Mouse (Mus musculus) embryonic facial prominence, embryonic 11.5 days (tissue): ENCODE measurements around the gene Nup54. TPM values are rescaled to one million over a fixed set of nuclear protein-coding genes. Genes with fewer than 3 reads are reported as not detected.

Experiments
- ATAC-seq: fragments of 200-750 bp; cut with Nextera tagmentation; replicated peaks from 2 replicates; pipeline ENCODE4 v1.8.0; 2017; ENCODE audit warnings: low read depth; ENCODE audit not compliant: insufficient number of reproducible peaks, low FRiP score, low TSS enrichment
- DNase-seq: peaks from one replicate; pipeline ENCODE4 v3.0.0-alpha.2; 2015; ENCODE audit warnings: low spot score
- H3K27ac ChIP-seq: fragments of 300-500 bp; sonication (generic); replicated peaks from 2 replicates; pipeline ENCODE4 v1.5.1; 2014; ENCODE audit warnings: mild to moderate bottlenecking, low read depth, low read length, control low read depth
- H3K27me3 ChIP-seq: fragments of 300-500 bp; sonication (generic); 2 replicates; pipeline ENCODE4 v1.6.1; 2014; ENCODE audit warnings: mild to moderate bottlenecking, low read length, moderate library complexity, mixed read lengths; ENCODE audit not compliant: control insufficient read depth, insufficient read depth
- H3K36me3 ChIP-seq: fragments of 300-500 bp; sonication (generic); replicated peaks from 2 replicates; pipeline ENCODE4 v1.6.1; 2014; ENCODE audit warnings: low read depth, mild to moderate bottlenecking, low read length, moderate library complexity, mixed read lengths; ENCODE audit not compliant: control insufficient read depth, insufficient read depth
- H3K4me1 ChIP-seq: fragments of 300-500 bp; sonication (generic); 2 replicates; pipeline ENCODE4 v1.6.1; 2014; ENCODE audit warnings: low read length, mixed read lengths; ENCODE audit not compliant: control insufficient read depth, insufficient read depth
- H3K4me2 ChIP-seq: fragments of 300-500 bp; sonication (generic); 2 replicates; pipeline ENCODE4 v1.6.1; 2014; ENCODE audit warnings: low read depth, mild to moderate bottlenecking, control low read depth, low read length, moderate library complexity
- H3K4me3 ChIP-seq: fragments of 300-500 bp; sonication (generic); 2 replicates; pipeline ENCODE4 v1.5.1; 2014; ENCODE audit warnings: low read depth, low read length, control low read depth
- H3K9ac ChIP-seq: fragments of 300-500 bp; sonication (generic); replicated peaks from 2 replicates; pipeline ENCODE4 v1.6.1; 2014; ENCODE audit warnings: mild to moderate bottlenecking, control low read depth, low read length
- H3K9me3 ChIP-seq: fragments of 300-500 bp; sonication (generic); replicated peaks from 2 replicates; pipeline ENCODE4 v1.6.1; 2016; ENCODE audit warnings: mild to moderate bottlenecking, low read length, inconsistent platforms, mixed read lengths; ENCODE audit not compliant: control insufficient read depth
- whole genome bisulfite sequencing: fragments of 180-500 bp; shearing (Covaris S2); extraction: QIAGEN DNeasy Blood & Tissue Kit; methylation state at CpG from one replicate; pipeline ENCODE4 v1.1.7; 2014; 5-methylcytosine and 5-hydroxymethylcytosine counted together
- polyA plus RNA-seq: library from polyadenylated mRNA; unstranded; fragments of >200 nt; fragmentation: Nextera tagmentation; extraction: Ambion mirVana; gene quantifications from 2 replicates; pipeline ENCODE4 v1.2.1, GENCODE M21; 2014

Nup54 gene
- polyA plus RNA-seq, 1 experiment from 2014 or later: 75.7 TPM

GRCm38 (mm10) chr5:92383747-92384146, 51.3 kb downstream of the Nup54 start:
- ATAC-seq (no peak), DNase-seq (no peak)
- H3K4me3 ChIP-seq: no peak overlapping the region
- whole genome bisulfite sequencing: 48% methylated on average over 7 of the region's 7 CpGs
- no peak overlapping the region for H3K9ac ChIP-seq
- no peak overlapping the region for H3K27ac ChIP-seq
- no peak overlapping the region for H3K4me2 ChIP-seq
- no peaks in the 10 kb centered on the region for H3K9me3 ChIP-seq
- no peaks in the 10 kb centered on the region for H3K27me3 ChIP-seq
- H3K4me1 ChIP-seq: no peaks in the 10 kb centered on the region
- no peaks in the 10 kb centered on the region for H3K36me3 ChIP-seq

DNA sequence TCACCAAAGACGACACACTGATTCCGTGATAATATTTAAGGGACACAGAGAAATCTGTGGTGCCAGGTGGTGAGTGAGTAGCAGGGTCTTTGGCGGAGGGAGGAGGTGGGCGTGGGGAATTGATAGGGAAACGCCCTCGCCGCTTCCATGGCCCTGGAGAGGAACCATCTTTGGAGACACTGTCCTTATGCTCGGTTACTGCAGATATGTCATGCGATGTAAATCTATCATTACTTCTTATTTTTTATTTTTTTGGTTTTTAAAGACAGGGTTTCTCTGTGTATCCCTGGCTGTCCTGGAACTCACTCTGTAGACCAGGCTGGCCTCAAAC, 52.7 kb downstream of the Nup54 start:
- ATAC-seq: no peak

GRCm38 (mm10) chr5:92381550-92382348, 53.3 kb downstream of the Nup54 start:
- no peak for ATAC-seq
- peak; percentile 92 for DNase-seq
- H3K4me2 ChIP-seq: no peak overlapping the region
- H3K27me3 ChIP-seq: no peaks in the 10 kb centered on the region
- H3K36me3 ChIP-seq: no peaks in the 10 kb centered on the region
- H3K4me1 ChIP-seq: no peaks in the 10 kb centered on the region
- no peak overlapping the region for H3K27ac ChIP-seq
- no peak overlapping the region for H3K4me3 ChIP-seq
- WGBS: 33% methylated on average over 12 of the region's 12 CpGs
- H3K9me3 ChIP-seq: no peaks in the 10 kb centered on the region
- H3K9ac ChIP-seq: no peak overlapping the region

More for the DNA sequence above, 52.7 kb downstream of the Nup54 start:
- no peaks in the 10 kb centered on the region for H3K27me3 ChIP-seq
- no peak for DNase-seq
- no peak overlapping the region for H3K4me3 ChIP-seq
- H3K9ac ChIP-seq: no peak overlapping the region
- H3K4me2 ChIP-seq: no peak overlapping the region
- no peak overlapping the region for H3K27ac ChIP-seq
- H3K4me1 ChIP-seq: no peaks in the 10 kb centered on the region
- no peaks in the 10 kb centered on the region for H3K36me3 ChIP-seq
- 64% methylated on average over 9 of the region's 9 CpGs for WGBS
- H3K9me3 ChIP-seq: no peaks in the 10 kb centered on the region

DNA sequence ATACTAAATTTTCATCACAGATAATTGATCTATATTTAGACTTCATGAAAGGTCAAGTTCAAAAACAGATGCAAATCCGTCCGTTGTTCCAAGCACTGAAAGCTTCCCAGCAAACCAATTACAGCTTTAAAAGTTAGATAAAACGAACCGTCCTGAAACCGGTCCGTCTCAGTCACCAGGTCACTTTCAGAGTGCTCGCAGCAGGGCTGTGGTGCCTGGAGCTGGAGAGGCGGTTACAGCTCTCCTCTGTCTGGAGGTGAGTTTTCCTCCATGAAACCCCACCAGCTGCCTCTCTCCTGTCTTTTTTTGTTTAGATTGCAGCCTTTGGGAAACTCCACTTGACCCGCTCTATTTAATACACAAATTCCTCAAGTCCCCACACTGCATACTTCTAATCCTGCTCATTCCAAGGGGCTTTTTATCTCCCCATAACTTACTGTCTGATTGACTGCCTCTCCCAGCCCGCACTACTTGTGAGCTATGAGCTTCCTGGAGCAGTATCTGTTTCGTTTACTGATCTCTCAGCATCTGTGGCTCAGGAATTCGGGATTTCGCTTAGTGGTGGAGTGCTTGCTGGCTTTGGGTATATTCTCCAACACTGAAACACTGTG, 58.1 kb downstream of the Nup54 start:
- H3K4me2 ChIP-seq: no peak overlapping the region
- no peaks in the 10 kb centered on the region for H3K9me3 ChIP-seq
- H3K9ac ChIP-seq: no peak overlapping the region
- H3K4me1 ChIP-seq: no peaks in the 10 kb centered on the region
- DNase-seq (no peak), ATAC-seq (no peak)
- H3K36me3 ChIP-seq: no peaks in the 10 kb centered on the region
- H3K27me3 ChIP-seq: no peaks in the 10 kb centered on the region
- WGBS: 35% methylated on average over 13 of the region's 13 CpGs
- H3K27ac ChIP-seq: no peak overlapping the region
- H3K4me3 ChIP-seq: no peak overlapping the region

GRCm38 (mm10) chr5:92375368-92375767, 59.7 kb downstream of the Nup54 start:
- DNase-seq: no peak
- no peaks in the 10 kb centered on the region for H3K9me3 ChIP-seq
- H3K27me3 ChIP-seq: no peaks in the 10 kb centered on the region
- WGBS: 79% methylated on average over 17 of the region's 17 CpGs
- no peak overlapping the region for H3K4me2 ChIP-seq
- H3K36me3 ChIP-seq: no peaks in the 10 kb centered on the region
- no peak overlapping the region for H3K4me3 ChIP-seq
- H3K4me1 ChIP-seq: no peaks in the 10 kb centered on the region
- no peak overlapping the region for H3K9ac ChIP-seq
- ATAC-seq: no peak
- no peak overlapping the region for H3K27ac ChIP-seq

GRCm38 (mm10) chr5:92374721-92375142, 60.3 kb downstream of the Nup54 start:
- WGBS: 77% methylated on average over 6 of the region's 6 CpGs
- no peak for DNase-seq

DNA sequence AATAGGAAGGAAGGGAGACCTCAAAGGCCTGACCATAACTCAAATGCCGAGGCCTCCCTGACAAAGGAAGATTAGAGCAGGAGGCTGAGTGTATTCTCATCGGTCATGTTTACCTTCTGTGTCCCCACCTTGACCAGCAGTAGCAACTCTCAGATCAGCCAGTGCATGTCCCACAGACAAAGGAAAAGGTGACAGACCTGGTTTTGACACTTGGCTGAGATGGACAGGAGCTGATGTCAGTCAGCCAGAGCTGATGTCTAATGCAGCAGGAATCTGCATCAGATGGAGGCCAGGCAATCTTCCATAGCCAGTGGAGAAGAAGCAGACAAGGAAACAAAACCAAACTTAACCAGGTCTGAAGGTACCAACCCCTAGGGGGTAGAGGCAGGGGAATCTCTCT, 62.4 kb downstream of the Nup54 start:
- no peak for ATAC-seq
- no peaks in the 10 kb centered on the region for H3K27me3 ChIP-seq

More at GRCm38 (mm10) chr5:92374721-92375142, 60.3 kb downstream of the Nup54 start:
- Histone ChIP-seq H3K27me3 (no peaks in the 10 kb centered on the region), H3K9ac (no peak overlapping the region), H3K4me1 (no peaks in the 10 kb centered on the region), H3K9me3 (no peaks in the 10 kb centered on the region), H3K4me3 (no peak overlapping the region), H3K4me2 (no peak overlapping the region), H3K36me3 (no peaks in the 10 kb centered on the region), H3K27ac (no peak overlapping the region)
- no peak for ATAC-seq

GRCm38 (mm10) chr5:92371361-92371976, 63.5 kb downstream of the Nup54 start:
- Histone ChIP-seq H3K27me3 (no peaks in the 10 kb centered on the region), H3K27ac (no peak overlapping the region), H3K4me2 (no peak overlapping the region), H3K9ac (no peak overlapping the region), H3K9me3 (no peaks in the 10 kb centered on the region), H3K36me3 (no peaks in the 10 kb centered on the region), H3K4me1 (no peaks in the 10 kb centered on the region), H3K4me3 (no peak overlapping the region)
- WGBS: 59% methylated on average over 14 of the region's 14 CpGs
- ATAC-seq (no peak), DNase-seq (no peak)

More for the DNA sequence above, 62.4 kb downstream of the Nup54 start:
- WGBS: 75% methylated on average over 2 of the region's 2 CpGs
- Histone ChIP-seq H3K9me3 (no peaks in the 10 kb centered on the region), H3K9ac (no peak overlapping the region), H3K4me1 (no peaks in the 10 kb centered on the region), H3K27ac (no peak overlapping the region), H3K4me2 (no peak overlapping the region), H3K36me3 (no peaks in the 10 kb centered on the region), H3K4me3 (no peak overlapping the region)
- DNase-seq: no peak
